Mouse (Mus musculus) spleen, embryonic (tissue): Measurements from ENCODE around the gene Ccdc85c.

Experiments
- CTCF ChIA-PET: fragments of 350-600 bp; sonication (Branson Sonifier 250); formaldehyde crosslinking; loops from one replicate; lab custom pipeline; 2022; lab: Charles Lee

Gene Ccdc85c

DNA sequence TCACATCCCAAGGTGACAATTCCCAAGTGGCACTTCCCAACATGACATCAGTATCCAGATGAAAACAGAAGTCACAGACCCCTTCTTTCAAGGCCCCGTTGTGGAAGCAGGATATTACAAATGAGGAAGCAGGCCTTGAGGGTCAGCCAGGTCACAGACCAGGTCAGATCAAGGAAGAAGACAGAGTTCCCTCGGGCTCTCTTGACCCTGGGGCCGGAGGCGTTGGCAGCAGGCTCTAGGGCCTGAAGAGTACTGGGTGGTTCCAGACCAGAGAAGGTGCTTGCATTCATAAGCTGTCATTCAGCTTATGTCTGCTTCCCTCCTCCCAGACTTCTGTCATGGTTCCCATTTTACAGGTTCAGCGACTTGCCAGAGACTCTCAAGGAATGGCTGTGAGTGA, 5.5 kb downstream of the Ccdc85c start:
- CTCF ChIA-PET: no interaction called here

GRCm38 (mm10) chr12:108268970-108269369, 6.3 kb downstream of the Ccdc85c start:
- CTCF ChIA-PET: interaction anchor here (0.7 kb wide), 1 partner anchor 31 kb away, joined by 4 read pairs; no protein-coding TSS in a partner anchor

DNA sequence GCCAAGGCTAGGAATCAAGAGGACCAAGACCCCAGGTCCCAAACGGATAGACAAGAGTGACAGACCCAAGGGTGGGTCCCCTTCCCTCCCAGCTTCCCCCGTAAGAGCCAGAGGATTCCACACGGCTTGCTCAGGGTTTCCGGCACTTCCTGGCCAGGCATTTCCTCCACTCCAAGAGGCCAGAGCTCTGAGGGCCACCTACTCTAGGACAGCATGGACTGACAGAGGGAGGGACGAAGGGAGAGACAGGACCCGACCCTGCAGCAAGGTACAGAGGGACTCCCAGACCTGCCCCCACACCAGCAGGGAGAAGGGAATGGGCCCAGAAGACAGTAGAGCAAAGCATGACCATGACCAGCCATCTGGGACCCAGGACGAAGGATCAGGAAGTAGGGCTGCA, 7.6 kb downstream of the Ccdc85c start:
- CTCF ChIA-PET: no interaction called here

DNA sequence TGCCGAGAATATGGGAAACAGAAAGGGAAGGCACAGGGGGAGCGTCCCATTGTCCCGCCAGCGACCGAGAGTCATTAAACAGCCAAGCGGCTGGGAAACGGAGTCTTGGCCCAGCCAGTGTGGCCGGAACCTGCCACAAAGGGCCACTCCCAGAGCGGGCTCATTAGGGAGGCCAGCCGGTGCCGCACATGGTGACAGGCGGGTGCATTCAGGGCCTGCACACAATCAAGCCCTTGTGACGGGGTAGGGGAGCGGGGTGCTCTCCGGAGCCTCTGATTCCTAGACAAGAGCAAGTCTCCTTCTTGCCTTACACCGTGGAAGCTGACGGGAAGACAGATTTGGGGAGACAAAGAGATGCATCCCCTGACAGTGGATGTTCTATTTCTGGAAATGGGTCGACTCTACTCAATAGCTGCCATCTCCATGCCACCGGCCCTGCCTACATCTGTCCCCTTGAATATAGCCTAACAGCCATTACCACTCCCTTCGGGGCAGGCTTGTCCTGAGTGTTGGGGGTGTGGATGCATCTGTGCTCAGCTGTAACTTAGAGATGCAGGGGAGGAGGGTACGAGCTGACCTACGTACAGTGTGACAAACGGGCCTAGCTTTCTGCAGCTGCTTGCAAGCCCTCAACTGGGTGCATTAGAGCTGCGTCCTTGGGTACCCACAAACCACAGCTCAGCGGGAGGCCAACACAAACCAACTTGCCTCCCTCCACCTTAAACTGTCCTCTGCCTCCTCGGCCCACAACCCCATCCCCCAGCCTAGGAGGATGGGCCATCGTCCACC, 9.2 kb downstream of the Ccdc85c start:
- CTCF ChIA-PET: no interaction called here

DNA sequence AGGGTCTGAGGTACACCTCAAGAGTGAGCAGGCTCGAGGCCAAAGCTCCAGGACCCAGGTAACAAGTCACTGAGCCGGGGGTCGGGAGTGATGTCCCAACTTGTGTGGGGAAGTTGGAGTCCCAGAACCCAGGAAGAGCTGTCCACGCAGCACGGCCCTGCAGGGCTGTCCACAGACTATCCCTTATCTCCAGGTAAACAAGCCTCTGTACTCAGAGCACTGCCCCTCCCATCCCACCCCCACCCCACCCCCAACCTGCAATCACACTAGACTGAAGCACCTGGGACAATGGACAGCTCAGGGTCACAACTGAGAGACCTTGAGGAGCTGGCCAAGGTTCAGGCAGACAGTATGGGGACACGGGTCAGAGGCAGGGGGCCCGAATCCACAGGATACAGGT, 10.3 kb downstream of the Ccdc85c start:
- CTCF ChIA-PET: no interaction called here

- CTCF ChIA-PET: no interaction called here
Measured at GRCm38 (mm10) chr12:108260950-108261349, 14.3 kb downstream of the Ccdc85c start.

DNA sequence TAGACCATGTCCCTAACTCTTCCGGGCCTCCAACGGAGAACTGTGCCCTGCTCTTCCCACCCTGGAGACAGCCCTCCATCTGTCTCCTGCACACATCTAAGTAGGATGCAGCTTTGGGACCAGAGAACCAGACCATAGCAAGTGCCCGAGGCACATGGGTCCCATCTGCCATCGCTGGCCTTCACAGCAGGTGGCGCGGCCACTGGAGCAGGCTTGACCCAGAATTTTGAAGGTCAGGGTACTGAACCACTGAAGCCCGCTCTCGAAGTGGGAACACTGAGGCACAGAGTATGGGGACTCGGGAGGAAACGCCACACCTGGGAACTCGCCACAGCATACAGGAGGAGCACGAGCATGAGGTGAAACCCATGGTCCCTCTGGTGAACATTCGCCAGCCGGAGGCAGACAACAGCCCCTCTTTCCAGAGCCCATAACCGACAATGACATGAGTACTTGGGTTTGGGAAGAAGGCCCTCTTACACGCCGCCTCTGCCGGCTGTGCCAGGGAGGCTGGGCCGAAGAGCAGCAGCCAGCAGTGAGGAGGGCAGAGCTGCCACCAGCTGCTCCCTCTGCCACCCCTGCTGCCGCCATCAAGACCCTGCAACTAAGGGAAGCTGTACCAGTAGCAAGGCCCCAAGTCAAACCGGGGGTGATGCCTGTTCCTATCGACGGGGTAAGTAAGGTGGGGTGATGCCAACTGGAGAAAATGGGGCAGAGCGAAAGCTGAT, 15.7 kb downstream of the Ccdc85c start:
- CTCF ChIA-PET: interaction anchor here (0.6 kb wide), 2 partner anchors 75 to 1214 kb away, joined by 3 to 4 read pairs; no protein-coding TSS in a partner anchor

- CTCF ChIA-PET: no interaction called here
Measured at GRCm38 (mm10) chr12:108256734-108257133, 18.5 kb downstream of the Ccdc85c start.

DNA sequence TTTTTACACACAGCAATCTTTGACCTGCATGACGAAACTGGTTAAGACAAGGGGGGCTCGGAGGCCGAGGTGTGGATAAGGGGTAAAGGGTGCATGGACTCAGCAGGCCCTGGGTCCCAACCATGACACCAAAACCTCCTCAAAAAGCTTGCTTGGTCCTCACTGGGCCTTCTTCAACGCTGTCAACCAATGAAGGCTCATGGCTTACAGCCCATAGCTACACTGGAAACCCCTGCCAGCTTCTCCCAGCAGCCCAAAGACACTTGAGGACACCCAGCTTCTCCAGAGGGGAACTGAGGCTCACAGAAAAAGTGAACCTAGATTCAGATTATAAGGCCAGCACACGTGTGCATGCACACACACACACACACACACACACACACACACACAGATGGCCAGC, 19.3 kb downstream of the Ccdc85c start:
- CTCF ChIA-PET: no interaction called here

- CTCF ChIA-PET: no interaction called here
Measured at GRCm38 (mm10) chr12:108255511-108255919, 19.7 kb downstream of the Ccdc85c start.

GRCm38 (mm10) chr12:108253042-108253441, 22.2 kb downstream of the Ccdc85c start:
- CTCF ChIA-PET: no interaction called here

DNA sequence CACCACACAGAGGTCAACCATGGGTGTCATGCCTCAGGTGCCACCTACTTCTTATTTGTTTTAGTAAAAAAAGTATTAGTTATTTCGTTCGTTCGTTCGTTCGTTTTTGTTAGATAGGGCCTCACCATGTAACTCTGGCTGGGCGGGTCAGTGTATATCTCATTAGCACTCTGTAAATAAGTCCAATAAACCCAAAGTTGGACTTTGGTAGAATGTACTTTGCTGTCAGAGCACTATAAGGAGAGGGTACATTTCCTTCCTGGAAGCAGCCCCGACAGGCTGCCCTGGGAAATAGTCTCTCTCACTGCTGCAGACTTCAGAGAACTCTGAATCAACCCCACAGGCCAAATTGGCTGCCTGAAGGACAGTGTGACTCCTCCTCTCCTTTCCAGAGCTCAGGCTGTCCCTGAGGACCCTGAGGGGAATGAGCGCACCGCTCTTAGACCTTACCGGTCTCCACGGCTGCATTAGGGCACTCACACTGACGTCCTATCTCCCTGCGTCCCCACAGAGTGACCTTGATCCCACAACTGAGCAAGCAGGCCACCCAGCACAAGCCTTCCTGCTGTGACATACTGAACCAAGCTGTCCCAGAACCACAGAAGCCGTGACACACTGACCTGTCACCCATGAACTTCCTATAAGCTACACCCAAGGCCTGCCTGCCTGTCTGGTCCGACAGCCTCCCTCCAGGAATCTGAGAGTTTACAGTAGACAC, 23.2 kb downstream of the Ccdc85c start:
- CTCF ChIA-PET: no interaction called here

DNA sequence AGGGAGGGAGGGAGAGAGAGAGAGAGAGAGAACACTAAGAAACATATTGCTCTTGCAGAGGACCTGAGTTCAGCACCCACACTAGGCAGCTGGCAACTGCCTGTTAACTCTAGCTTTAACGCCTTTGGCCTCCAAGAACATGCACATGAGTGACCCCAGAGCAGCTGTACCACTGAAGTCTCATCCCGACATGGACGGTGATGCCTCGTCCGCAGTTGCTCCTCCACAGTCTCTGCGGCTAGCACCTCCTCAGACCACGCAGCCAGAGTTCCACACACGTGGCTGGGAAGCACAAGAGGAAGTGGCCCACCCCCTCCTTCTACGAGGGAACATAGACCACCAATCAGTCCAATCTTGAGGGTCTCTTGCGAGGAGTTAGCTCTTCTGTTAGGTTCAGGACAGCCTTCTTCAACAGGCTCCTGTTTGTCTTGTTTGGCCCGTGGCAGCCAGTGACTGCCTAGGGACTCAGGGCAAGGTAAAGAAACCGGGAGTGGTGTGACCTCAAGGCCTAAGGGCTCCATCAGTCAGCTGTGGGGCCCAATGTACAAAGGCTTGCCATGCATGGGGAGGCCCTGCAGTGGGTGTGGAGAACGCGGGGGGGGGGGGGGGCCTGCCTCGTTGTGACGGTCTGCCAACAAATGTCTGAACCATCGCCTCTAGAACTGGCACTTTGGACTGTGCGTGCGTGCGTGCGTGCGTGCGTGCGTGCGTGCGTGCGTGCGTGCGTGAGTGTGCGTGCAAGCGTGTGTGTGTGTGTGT, 24.0 kb downstream of the Ccdc85c start:
- CTCF ChIA-PET: no interaction called here

DNA sequence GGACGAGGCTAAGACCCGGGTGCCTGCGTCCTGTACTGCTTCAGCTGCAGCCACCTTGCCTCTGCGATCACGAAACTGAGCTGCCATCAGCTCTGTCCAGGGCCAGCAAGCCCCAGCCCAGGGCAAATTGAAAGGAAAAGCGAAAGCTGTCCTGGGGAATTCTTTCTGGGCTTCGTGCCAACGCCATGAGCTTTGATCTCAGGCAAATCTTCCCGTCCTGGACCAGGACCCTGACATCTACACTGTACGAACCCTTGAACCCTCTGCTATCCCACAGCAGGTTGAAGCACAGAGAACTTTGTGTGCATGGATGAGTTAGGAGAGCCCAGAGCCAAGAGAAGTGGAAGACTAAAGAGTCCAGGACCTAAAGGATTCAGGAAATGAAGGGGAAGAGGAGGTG, 25.7 kb downstream of the Ccdc85c start:
- CTCF ChIA-PET: no interaction called here

- CTCF ChIA-PET: no interaction called here
Measured at GRCm38 (mm10) chr12:108249019-108249418, 26.2 kb downstream of the Ccdc85c start.

GRCm38 (mm10) chr12:108246759-108247500, 28.3 kb downstream of the Ccdc85c start:
- CTCF ChIA-PET: no interaction called here

DNA sequence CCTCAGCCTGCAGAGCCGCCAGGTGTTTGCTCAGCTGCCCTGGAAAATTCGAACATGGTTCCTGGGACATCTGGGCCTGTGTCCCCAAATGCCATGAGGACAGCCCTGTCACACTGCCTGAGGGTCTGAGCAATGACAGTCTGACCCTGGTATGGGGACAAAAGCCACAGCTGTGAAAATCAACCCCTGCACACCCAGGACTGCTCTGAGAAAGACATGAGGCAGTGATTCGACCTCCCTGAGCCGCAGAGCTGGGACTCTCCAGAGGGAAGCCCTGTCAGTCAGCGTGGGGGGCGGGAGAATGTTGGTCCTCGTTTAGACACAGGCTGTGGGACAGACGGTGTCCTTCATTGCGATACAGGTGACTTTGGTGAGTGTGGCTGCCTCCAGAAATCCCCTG, 29.6 kb downstream of the Ccdc85c start:
- CTCF ChIA-PET: no interaction called here

GRCm38 (mm10) chr12:108244778-108245177, 30.4 kb downstream of the Ccdc85c start:
- CTCF ChIA-PET: no interaction called here

DNA sequence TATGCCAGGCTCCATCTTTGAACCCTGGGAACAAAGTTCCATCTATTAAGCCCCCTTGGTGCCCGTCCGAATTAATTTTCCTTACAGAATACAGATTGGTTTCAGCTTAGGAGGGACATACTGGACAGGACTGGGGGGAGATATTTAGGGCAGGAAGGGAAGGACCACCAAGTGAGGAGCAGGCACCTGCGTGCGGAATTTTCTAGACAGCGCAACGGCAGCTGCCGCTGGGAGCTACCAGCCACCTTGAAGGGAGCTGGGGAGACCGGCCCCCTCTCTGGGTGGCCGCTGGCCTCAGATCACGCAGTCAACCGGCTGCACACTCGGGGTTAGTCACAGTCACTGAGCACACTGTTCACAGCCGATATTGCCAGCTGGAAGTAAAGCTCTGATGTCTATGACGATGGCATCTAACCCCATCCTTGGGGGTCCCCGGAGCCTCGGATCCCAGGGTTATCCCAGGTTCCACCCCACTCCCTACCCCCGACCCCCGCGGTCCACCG, 32.9 kb downstream of the Ccdc85c start:
- CTCF ChIA-PET: no interaction called here

DNA sequence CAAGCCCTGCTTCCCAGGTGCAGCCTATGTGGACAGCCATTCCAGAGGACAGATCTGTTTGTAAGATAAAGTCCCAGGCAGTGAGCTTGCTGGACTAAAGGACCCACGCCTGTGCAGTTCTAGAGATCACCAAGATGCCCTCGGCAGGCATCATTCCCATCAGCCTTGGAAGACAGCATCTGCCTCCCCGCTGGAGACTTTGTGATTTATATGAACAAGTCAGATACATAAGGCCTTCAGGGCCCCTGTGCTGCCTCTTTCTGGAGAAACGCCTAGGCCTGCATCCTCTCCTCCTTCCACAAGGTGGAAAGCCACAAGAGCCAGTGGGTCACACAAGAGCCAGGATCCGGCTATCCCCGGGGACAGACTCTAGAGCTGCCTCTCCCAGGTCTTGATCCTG, 33.6 kb downstream of the Ccdc85c start:
- CTCF ChIA-PET: no interaction called here
